Mouse (Mus musculus): Measurements from ENCODE around the gene Dok4. TPM values are rescaled to one million over a fixed set of nuclear protein-coding genes. Genes with fewer than 3 reads are reported as not detected.
"Not testable (repeated sequence)": the region's sequence is repeated elsewhere in the genome, so short reads cannot be mapped to it uniquely, and the experiment has no call there.

The Dok4 gene
- polyA plus RNA-seq, 1 experiment from 2014 or later: 23.4 TPM

DNA sequence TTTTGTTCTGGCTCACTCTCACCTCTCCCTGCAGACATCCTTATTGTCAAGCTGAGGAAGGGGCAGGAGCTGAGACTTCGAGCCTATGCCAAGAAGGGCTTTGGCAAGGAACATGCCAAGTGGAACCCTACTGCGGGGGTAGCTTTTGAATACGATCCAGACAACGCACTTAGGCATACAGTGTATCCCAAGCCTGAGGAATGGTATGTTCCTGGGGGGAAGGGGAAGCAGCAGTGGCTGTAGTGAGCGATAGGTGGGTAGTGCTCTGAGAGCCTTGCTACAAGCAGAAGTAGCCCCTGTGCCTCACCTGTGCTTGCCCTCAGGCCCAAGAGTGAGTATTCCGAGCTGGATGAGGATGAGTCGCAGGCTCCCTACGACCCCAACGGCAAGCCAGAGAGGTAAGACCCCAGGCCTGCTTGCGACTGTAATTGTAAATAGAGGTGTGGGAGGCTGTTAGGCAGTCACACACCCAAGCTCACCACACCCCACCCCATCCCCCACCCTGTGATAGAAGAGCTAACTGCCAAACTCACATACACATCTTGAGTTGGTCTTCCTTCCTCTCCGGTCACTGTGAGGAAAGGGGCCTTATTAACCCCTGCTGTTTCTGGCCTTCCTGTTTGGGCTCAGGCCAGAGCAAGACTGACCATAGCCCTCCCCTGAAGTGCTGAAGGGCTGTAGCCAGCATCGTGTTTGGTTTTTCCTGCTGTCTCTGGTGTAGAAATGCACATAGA is 13.5 kb downstream of the Dok4 start:
- no peak for DNase-seq (ENCODE audit: low spot score)
- peaks cover 85% of the 10 kb centered on the region for H3K36me3 ChIP-seq

DNA sequence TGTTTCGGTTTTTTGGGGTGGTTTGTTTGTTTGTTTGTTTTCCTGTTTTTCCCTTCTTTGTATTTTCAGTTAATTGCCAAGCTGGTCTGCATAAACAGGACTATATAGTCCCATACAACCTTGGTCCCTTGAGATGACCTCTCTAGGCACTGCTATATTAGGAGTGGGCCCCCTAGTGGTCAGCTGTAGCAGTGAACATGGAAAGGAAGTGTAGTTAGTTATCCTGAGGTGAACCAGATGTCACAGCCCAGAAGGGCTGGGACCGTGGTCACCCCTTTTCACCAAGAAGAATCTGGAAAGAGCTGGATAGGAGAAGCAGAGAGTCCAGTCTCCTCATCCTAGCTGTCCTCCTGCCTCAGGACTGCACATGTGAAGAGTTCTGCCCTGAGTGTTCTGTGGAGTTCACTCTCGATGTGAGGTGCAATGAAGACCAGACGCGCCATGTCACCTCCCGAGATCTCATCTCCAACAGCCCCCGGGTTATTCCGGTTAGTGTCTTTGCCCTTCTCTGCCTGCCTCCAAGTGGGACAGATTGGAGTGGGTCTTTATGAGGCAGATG is 14.7 kb downstream of the Dok4 start:
- Histone ChIP-seq H3K27me3 (ENCODE audit: low read depth, poor library complexity, severe bottlenecking) (no peaks in the 10 kb centered on the region), H3K9me3 (replicated peaks) (no peaks in the 10 kb centered on the region), H3K27ac (no peak overlapping the region), H3K4me3 (no peak overlapping the region), H3K36me3 (peaks cover 73% of the 10 kb centered on the region), H3K4me1 (peaks cover 20% of the 10 kb centered on the region)
- DNase-seq (ENCODE audit: low spot score): peak; percentile 79
- WGBS: 75% methylated on average over 8 of the region's 8 CpGs

More for the DNA sequence above, 13.5 kb downstream of the Dok4 start:
- H3K9me3 ChIP-seq (replicated peaks): no peaks in the 10 kb centered on the region
- no peaks in the 10 kb centered on the region for H3K27me3 ChIP-seq (ENCODE audit: low read depth, poor library complexity, severe bottlenecking)
- H3K4me3 ChIP-seq: no peak overlapping the region
- H3K4me1 ChIP-seq: peaks cover 20% of the 10 kb centered on the region
- WGBS: 87% methylated on average over 12 of the region's 12 CpGs
- H3K27ac ChIP-seq: no peak overlapping the region

DNA sequence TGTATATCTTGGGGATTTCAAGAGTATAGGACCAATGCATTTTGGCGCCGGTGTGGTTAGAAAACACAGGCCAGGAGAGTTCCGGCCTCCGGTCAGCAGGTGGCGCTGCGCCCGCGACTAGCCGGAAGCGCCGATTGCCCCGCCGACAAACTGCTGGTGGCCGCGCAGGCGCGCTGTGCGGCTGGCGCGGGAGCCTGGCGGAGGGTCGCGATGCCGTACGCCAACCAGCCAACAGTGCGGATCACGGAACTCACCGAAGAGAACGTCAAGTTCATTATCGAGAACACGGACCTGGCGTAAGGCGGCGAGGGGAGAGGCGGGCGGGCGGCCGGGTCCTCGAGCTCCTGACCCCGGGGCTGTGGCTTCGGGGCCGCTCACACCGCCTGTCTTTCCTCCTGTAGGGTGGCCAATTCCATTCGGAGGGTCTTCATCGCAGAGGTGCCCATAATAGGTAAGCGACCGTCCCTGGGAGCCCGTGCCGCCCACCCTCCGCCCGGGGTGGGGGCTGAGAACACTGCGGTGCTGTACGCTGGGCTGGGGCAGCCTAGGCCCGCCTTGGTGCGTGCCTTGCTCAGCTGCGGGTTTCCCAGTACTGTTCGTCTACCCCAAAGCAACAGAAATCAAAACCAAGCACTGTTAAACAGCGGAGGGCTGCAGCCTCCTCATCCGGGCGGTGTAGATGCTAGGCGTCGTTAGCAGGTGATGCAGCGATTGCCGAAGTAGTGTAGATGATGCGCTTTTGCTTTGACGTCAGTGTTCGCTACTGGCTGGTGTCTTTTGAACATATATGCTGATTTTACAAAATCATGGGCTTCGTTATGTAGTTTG is 18.6 kb downstream of the Dok4 start, which contains the start of gene Polr2c:
Gene Polr2c (plus strand): TSS at position 105 of the 828 bp plus-strand sequence.
- Histone ChIP-seq H3K27ac (peak within 1 kb of the TSS; percentile 90), H3K36me3 (peaks cover 61% of the 10 kb centered on the region)
- WGBS: under 1% methylated on average over 68 of the region's 68 CpGs

GRCm38 (mm10) chr8:94857011-94857345 is 19.2 kb downstream of the Dok4 start:
- H3K27ac ChIP-seq: peak overlapping the region; percentile 90; the same call in 1 of the 2 replicates
- H3K4me1 ChIP-seq: peaks cover 20% of the 10 kb centered on the region
- H3K4me3 ChIP-seq: peak overlapping the region; percentile 92
- H3K27me3 ChIP-seq (ENCODE audit: low read depth, poor library complexity, severe bottlenecking): no peaks in the 10 kb centered on the region
- H3K36me3 ChIP-seq: peaks cover 59% of the 10 kb centered on the region
- no peak for DNase-seq (ENCODE audit: low spot score)
- no peaks in the 10 kb centered on the region for H3K9me3 ChIP-seq (replicated peaks)
- WGBS: 33% methylated on average over 5 of the region's 5 CpGs

More for the DNA sequence above, 18.6 kb downstream of the Dok4 start, which contains the start of gene Polr2c:
- no peaks in the 10 kb centered on the region for H3K9me3 ChIP-seq (replicated peaks)
- H3K27me3 ChIP-seq (ENCODE audit: low read depth, poor library complexity, severe bottlenecking): no peaks in the 10 kb centered on the region
- peaks cover 20% of the 10 kb centered on the region for H3K4me1 ChIP-seq
- peak within 1 kb of the TSS; percentile 92 for H3K4me3 ChIP-seq
- peak; percentile 97 for DNase-seq (ENCODE audit: low spot score)

- not testable (repeated sequence) for H3K27me3 ChIP-seq (ENCODE audit: low read depth, poor library complexity, severe bottlenecking); H3K27ac ChIP-seq; H3K4me3 ChIP-seq; H3K9me3 ChIP-seq (replicated peaks); DNase-seq (ENCODE audit: low spot score)
- Histone ChIP-seq H3K36me3 (peaks cover 60% of the 10 kb centered on the region), H3K4me1 (peaks cover 20% of the 10 kb centered on the region)
- WGBS: 91% methylated on average over 11 of the region's 11 CpGs
Measured at GRCm38 (mm10) chr8:94854761-94855160, 21.4 kb downstream of the Dok4 start.

GRCm38 (mm10) chr8:94850049-94850448 is 26.1 kb downstream of the Dok4 start:
- no peaks in the 10 kb centered on the region for H3K27me3 ChIP-seq (ENCODE audit: low read depth, poor library complexity, severe bottlenecking)
- 90% methylated on average over 5 of the region's 5 CpGs for WGBS
- H3K36me3 ChIP-seq: peaks cover 83% of the 10 kb centered on the region

DNA sequence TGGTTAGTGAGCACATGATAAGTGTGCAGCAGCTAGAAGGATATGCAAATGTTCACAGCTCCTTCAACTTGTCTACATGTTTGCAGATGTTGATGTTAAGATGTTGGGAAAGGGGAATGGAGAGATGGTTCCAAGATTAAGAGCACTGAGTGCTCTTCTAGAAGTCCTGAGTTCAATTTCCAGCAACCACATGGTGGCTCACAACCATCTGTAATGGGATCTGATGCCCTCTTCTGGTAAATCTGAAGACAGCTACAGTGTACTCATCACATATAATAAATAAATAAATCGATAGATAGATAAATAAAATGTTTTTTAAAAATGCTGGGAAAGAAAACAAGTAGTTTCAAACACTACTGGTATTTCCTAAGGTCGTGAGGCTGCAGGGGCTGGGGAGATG is 34.9 kb downstream of the Dok4 start:
- Histone ChIP-seq H3K27me3 (ENCODE audit: low read depth, poor library complexity, severe bottlenecking) (no peaks in the 10 kb centered on the region), H3K27ac (no peak overlapping the region), H3K4me1 (peaks cover 12% of the 10 kb centered on the region), H3K4me3 (no peak overlapping the region), H3K9me3 (replicated peaks) (no peaks in the 10 kb centered on the region), H3K36me3 (peaks cover 30% of the 10 kb centered on the region)
- WGBS: 56% methylated on average over 2 of the region's 2 CpGs
- DNase-seq (ENCODE audit: low spot score): no peak

More at GRCm38 (mm10) chr8:94850049-94850448, 26.1 kb downstream of the Dok4 start:
- H3K4me3 ChIP-seq: no peak overlapping the region
- DNase-seq (ENCODE audit: low spot score): no peak
- no peaks in the 10 kb centered on the region for H3K9me3 ChIP-seq (replicated peaks)
- H3K4me1 ChIP-seq: no peaks in the 10 kb centered on the region
- H3K27ac ChIP-seq: no peak overlapping the region

- H3K36me3 ChIP-seq: peaks cover 14% of the 10 kb centered on the region; the same call in 1 of the 2 replicates
- H3K4me3 ChIP-seq: peak overlapping the region; percentile 95
- peak overlapping the region; percentile 93 for H3K27ac ChIP-seq
- WGBS: under 1% methylated on average over 24 of the region's 24 CpGs
- no peak for DNase-seq (ENCODE audit: low spot score)
- no peaks in the 10 kb centered on the region for H3K27me3 ChIP-seq (ENCODE audit: low read depth, poor library complexity, severe bottlenecking)
- no peaks in the 10 kb centered on the region for H3K9me3 ChIP-seq (replicated peaks)
- peaks cover 12% of the 10 kb centered on the region for H3K4me1 ChIP-seq
Measured at GRCm38 (mm10) chr8:94838600-94838999, 37.5 kb downstream of the Dok4 start.

DNA sequence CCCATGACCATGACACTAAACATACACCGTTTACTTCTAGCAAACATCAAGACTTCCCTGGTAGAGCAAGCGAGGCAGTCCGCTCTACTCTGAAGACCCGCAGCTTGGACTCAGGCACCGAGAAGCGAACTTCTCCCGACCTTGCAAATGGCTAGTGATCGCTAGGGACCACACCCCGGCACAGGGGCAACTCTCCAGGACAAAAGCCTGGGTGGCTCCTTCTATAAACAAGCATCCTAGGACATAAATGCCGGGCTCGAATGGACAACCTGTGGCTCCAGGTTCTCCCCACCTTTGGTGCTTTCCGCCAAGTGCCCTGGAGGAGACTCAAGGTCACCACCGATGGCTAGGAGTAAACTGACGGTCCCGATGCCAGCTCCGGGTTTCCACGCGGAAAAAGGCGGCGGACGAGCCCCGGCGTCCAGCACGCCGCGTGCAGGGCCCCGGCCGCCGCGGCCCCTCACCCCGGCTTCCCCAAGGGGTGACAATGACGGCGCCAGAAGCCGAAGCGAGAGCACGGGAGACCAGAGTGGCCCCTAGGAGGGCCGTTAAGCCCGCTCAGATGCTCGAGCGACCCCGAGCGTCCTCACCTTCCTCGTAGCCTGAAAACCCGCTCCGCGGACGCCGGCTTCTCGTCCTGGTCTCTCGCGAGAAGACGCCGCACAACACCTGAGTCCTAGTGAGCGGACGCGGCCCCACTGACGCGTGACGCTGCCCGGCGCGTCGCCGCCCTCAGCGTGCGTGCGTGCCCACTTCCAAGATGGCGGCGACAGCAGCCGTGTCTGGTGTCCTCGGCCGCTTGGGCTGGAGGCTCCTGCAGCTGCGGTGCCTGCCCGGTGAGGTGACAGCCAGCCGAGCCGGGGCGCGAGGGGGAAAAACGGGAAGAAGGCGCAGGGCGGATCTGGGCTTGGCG is 38.2 kb downstream of the Dok4 start, which contains the start of the genes Coq9 and Ciapin1:
Gene Coq9 (plus strand): TSS at position 660 of the 913 bp plus-strand sequence.
Gene Ciapin1 (minus strand): TSS at position 697 of the 913 bp plus-strand sequence.
- peak within 1 kb of the TSS; percentile 95 for H3K4me3 ChIP-seq
- peak within 1 kb of the TSS; percentile 93 for H3K27ac ChIP-seq
- DNase-seq (ENCODE audit: low spot score): peak; percentile 96
- H3K27me3 ChIP-seq (ENCODE audit: low read depth, poor library complexity, severe bottlenecking): no peaks in the 10 kb centered on the region
- H3K36me3 ChIP-seq: 0 out of 2 replicates have a peak, but pooled peaks cover 8% of the 10 kb centered on the region
- H3K9me3 ChIP-seq (replicated peaks): no peaks in the 10 kb centered on the region
- peaks cover 12% of the 10 kb centered on the region for H3K4me1 ChIP-seq
- under 1% methylated on average over 82 of the region's 82 CpGs for whole genome bisulfite sequencing

DNA sequence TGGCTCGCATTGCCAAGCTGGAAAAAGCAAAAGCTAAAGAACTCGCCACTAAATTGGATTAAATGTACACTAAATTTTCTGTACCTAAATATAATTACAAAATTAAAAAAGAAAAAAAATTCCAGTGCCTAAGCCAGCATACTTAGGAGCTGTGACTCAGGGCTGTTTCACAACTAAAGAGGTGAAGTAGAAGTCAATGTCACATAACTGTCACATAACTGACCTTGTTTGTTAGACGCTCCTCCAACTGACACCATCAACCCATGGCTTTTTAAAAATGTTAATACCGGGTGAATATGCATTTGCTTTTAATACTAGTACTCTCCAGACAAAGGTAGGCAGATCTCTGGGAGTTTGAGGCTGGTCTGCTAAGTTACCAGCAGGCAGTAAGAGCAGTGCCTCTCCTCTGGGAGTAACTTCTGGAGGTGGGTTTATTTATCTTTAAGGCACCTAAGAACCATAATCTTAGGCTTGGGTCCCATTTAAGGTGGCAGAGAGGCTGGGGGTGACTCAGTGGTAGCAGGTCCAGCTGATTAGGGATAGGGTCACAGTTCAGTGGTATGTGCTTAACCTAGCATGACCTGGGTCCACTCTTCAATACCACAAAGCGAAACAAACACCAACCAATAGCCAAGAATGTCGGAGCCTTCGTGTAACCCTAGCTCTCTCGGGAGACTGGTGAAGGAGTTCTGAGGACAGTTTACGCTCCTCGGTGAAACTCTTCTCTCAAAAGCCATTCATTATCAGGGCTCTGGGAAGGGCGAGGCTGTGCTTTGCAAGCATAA is 39.5 kb downstream of the Dok4 start:
- H3K36me3 ChIP-seq: peaks cover 15% of the 10 kb centered on the region
- H3K4me3 ChIP-seq: peak overlapping the region; percentile 95
- H3K27me3 ChIP-seq (ENCODE audit: low read depth, poor library complexity, severe bottlenecking): no peaks in the 10 kb centered on the region
- DNase-seq (ENCODE audit: low spot score): no peak
- peaks cover 12% of the 10 kb centered on the region for H3K4me1 ChIP-seq
- H3K27ac ChIP-seq: no peak overlapping the region
- 75% methylated on average over 11 of the region's 11 CpGs for WGBS
- no peaks in the 10 kb centered on the region for H3K9me3 ChIP-seq (replicated peaks)

GRCm38 (mm10) chr8:94835751-94836150 is 40.4 kb downstream of the Dok4 start:
- H3K9me3 ChIP-seq (replicated peaks); H3K27me3 ChIP-seq (ENCODE audit: low read depth, poor library complexity, severe bottlenecking); H3K4me3 ChIP-seq; DNase-seq (ENCODE audit: low spot score); H3K27ac ChIP-seq: not testable (repeated sequence)
- WGBS: 98% methylated on average over 13 of the region's 13 CpGs
- Histone ChIP-seq H3K36me3 (peaks cover 24% of the 10 kb centered on the region), H3K4me1 (peaks cover 12% of the 10 kb centered on the region)

All from limb, embryonic 10.5 days (tissue).